Mouse (Mus musculus): Measurements from ENCODE around the gene Klhl7. TPM values are rescaled to one million over a fixed set of nuclear protein-coding genes. Genes with fewer than 3 reads are reported as not detected.

Klhl7 gene
- total and polyA plus RNA-seq, 2 experiments from 2014 or later: 123 to 149 TPM

DNA sequence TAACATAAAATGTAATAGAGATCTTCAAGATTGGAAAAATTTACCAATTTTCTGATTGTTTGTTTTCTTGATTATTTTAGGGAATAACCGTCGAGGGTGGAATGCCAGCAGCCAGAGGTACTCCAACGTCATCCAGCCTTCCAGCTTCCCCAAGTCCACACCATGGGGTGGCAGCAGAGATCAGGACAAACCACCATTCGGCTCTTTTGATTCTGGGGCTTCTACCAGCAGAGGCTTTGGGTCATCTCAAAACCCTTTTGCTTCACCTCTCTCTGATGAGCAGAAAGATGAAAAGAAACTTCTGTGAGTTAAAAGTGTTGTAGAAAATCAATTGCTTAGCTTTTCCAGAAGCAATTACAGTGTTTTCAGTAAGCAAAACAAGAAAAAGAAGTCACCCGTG is 66.9 kb downstream of the Klhl7 start:
- TF ChIP-seq CTCF (IDR thresholded peaks at IDR 0.05): peak; percentile 66
- no peaks in the 10 kb centered on the region for H3K9me3 ChIP-seq (ENCODE audit: low read length)
- H3K36me3 ChIP-seq (ENCODE audit: insufficient read depth, low read length): peaks cover 19% of the 10 kb centered on the region
- 53% methylated on average over 5 of the region's 5 CpGs for WGBS
- H3K4me3 ChIP-seq (ENCODE audit: low read depth, low read length): no peak overlapping the region
- no peaks in the 10 kb centered on the region for H3K4me1 ChIP-seq (ENCODE audit: insufficient read depth, low read length)
- ATAC-seq (ENCODE audit: low FRiP score) (no peak), DNase-seq (ENCODE audit: low spot score) (peak; percentile 45)
- no peak overlapping the region for H3K27ac ChIP-seq (ENCODE audit: low read depth, low read length)
- H3K27me3 ChIP-seq (ENCODE audit: insufficient read depth, low read length): no peaks in the 10 kb centered on the region
- H3K9ac ChIP-seq (replicated peaks; ENCODE audit: low read length, poor library complexity, severe bottlenecking): no peak overlapping the region
- H3K4me2 ChIP-seq (ENCODE audit: low read depth, low read length, poor library complexity, severe bottlenecking): no peak overlapping the region

- Histone ChIP-seq H3K4me1 (ENCODE audit: insufficient read depth, low read length) (no peaks in the 10 kb centered on the region), H3K27me3 (ENCODE audit: insufficient read depth, low read length) (no peaks in the 10 kb centered on the region), H3K27ac (ENCODE audit: low read depth, low read length) (no peak overlapping the region), H3K4me2 (ENCODE audit: low read depth, low read length, poor library complexity, severe bottlenecking) (no peak overlapping the region), H3K9ac (replicated peaks; ENCODE audit: low read length, poor library complexity, severe bottlenecking) (no peak overlapping the region), H3K36me3 (ENCODE audit: insufficient read depth, low read length) (peaks cover 29% of the 10 kb centered on the region), H3K4me3 (ENCODE audit: low read depth, low read length) (no peak overlapping the region), H3K9me3 (ENCODE audit: low read length) (no peaks in the 10 kb centered on the region)
- WGBS: 96% methylated on average over 6 of the region's 6 CpGs
- ATAC-seq (ENCODE audit: low FRiP score): no peak
- no peak for DNase-seq (ENCODE audit: low spot score)
- no peak for TF ChIP-seq CTCF (IDR thresholded peaks at IDR 0.05)
Measured at GRCm38 (mm10) chr5:24169881-24170280, 69.5 kb downstream of the Klhl7 start.

- H3K27me3 ChIP-seq (ENCODE audit: insufficient read depth, low read length): no peaks in the 10 kb centered on the region
- H3K9ac ChIP-seq (replicated peaks; ENCODE audit: low read length, poor library complexity, severe bottlenecking): no peak overlapping the region
- no peak overlapping the region for H3K4me2 ChIP-seq (ENCODE audit: low read depth, low read length, poor library complexity, severe bottlenecking)
- DNase-seq (ENCODE audit: low spot score) (no peak), ATAC-seq (ENCODE audit: low FRiP score) (no peak)
- H3K4me3 ChIP-seq (ENCODE audit: low read depth, low read length): no peak overlapping the region
- no peak overlapping the region for H3K27ac ChIP-seq (ENCODE audit: low read depth, low read length)
- TF ChIP-seq CTCF (IDR thresholded peaks at IDR 0.05): no peak
- no peaks in the 10 kb centered on the region for H3K9me3 ChIP-seq (ENCODE audit: low read length)
- peaks cover 29% of the 10 kb centered on the region for H3K36me3 ChIP-seq (ENCODE audit: insufficient read depth, low read length)
- no peaks in the 10 kb centered on the region for H3K4me1 ChIP-seq (ENCODE audit: insufficient read depth, low read length)
Measured at GRCm38 (mm10) chr5:24172092-24172491, 71.7 kb downstream of the Klhl7 start.

- no peaks in the 10 kb centered on the region for H3K27me3 ChIP-seq (ENCODE audit: insufficient read depth, low read length)
- 95% methylated on average over 16 of the region's 16 CpGs for WGBS
- no peak overlapping the region for H3K9ac ChIP-seq (replicated peaks; ENCODE audit: low read length, poor library complexity, severe bottlenecking)
- peaks cover 37% of the 10 kb centered on the region for H3K36me3 ChIP-seq (ENCODE audit: insufficient read depth, low read length)
- H3K4me3 ChIP-seq (ENCODE audit: low read depth, low read length): no peak overlapping the region
- DNase-seq (ENCODE audit: low spot score) (no peak), ATAC-seq (ENCODE audit: low FRiP score) (no peak)
- no peak overlapping the region for H3K27ac ChIP-seq (ENCODE audit: low read depth, low read length)
- TF ChIP-seq CTCF (IDR thresholded peaks at IDR 0.05): no peak
- H3K4me2 ChIP-seq (ENCODE audit: low read depth, low read length, poor library complexity, severe bottlenecking): no peak overlapping the region
- no peaks in the 10 kb centered on the region for H3K9me3 ChIP-seq (ENCODE audit: low read length)
- H3K4me1 ChIP-seq (ENCODE audit: insufficient read depth, low read length): no peaks in the 10 kb centered on the region
Measured at GRCm38 (mm10) chr5:24181514-24182295, 81.3 kb downstream of the Klhl7 start.

DNA sequence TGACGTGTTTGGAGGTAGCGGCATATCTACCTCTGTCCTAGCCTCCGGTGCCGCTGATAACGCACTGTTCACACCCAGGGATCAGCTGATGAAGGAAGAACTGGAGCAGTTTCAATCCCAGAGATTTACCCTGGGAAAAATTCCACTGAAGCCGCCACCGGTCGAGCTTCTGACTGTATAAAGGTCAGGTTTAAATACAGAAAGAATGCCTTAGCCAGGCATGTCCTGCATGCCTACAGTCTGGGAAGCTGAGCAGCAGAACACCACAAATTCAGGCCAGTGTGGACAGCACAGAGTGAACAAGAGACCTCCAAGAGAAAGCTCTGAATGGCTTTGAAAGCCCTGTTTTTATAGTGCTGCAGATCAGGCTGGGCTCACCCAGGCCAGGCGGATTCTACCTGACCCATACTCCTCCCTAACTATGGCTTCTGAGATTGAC is 81.9 kb downstream of the Klhl7 start:
- 95% methylated on average over 9 of the region's 9 CpGs for WGBS
- no peak for ATAC-seq (ENCODE audit: low FRiP score)
- Histone ChIP-seq H3K4me3 (ENCODE audit: low read depth, low read length) (no peak overlapping the region), H3K27me3 (ENCODE audit: insufficient read depth, low read length) (no peaks in the 10 kb centered on the region), H3K4me1 (ENCODE audit: insufficient read depth, low read length) (no peaks in the 10 kb centered on the region), H3K9ac (replicated peaks; ENCODE audit: low read length, poor library complexity, severe bottlenecking) (no peak overlapping the region), H3K4me2 (ENCODE audit: low read depth, low read length, poor library complexity, severe bottlenecking) (no peak overlapping the region), H3K36me3 (ENCODE audit: insufficient read depth, low read length) (peaks cover 42% of the 10 kb centered on the region), H3K9me3 (ENCODE audit: low read length) (no peaks in the 10 kb centered on the region), H3K27ac (ENCODE audit: low read depth, low read length) (no peak overlapping the region)
- DNase-seq (ENCODE audit: low spot score): no peak
- no peak for TF ChIP-seq CTCF (IDR thresholded peaks at IDR 0.05)

DNA sequence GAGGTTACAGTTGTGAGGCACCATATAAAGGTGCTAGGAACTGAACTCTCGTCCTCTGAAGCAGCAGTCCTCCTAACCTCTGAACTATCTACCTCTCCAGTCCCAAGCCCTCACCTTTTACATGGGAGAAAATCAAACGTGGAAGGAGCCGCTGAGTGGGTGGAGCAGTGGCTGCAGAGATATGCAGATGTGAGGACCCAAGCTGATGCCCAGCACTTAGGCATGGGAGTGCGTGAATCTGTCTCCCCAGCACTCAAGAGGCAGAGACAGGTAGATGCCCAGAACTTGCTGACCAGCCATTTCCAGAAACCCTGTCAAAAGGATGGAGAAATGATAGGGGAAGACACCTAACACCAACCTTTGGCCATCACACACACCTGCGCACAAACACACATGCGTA is 82.7 kb downstream of the Klhl7 start:
- H3K9me3 ChIP-seq (ENCODE audit: low read length): no peaks in the 10 kb centered on the region

More for the DNA sequence above, 82.7 kb downstream of the Klhl7 start:
- DNase-seq (ENCODE audit: low spot score) (no peak), ATAC-seq (ENCODE audit: low FRiP score) (no peak)
- no peaks in the 10 kb centered on the region for H3K4me1 ChIP-seq (ENCODE audit: insufficient read depth, low read length)
- H3K27ac ChIP-seq (ENCODE audit: low read depth, low read length): no peak overlapping the region
- no peak for TF ChIP-seq CTCF (IDR thresholded peaks at IDR 0.05)
- 96% methylated on average over 6 of the region's 6 CpGs for WGBS
- no peak overlapping the region for H3K9ac ChIP-seq (replicated peaks; ENCODE audit: low read length, poor library complexity, severe bottlenecking)
- no peak overlapping the region for H3K4me2 ChIP-seq (ENCODE audit: low read depth, low read length, poor library complexity, severe bottlenecking)
- no peak overlapping the region for H3K4me3 ChIP-seq (ENCODE audit: low read depth, low read length)
- H3K27me3 ChIP-seq (ENCODE audit: insufficient read depth, low read length): no peaks in the 10 kb centered on the region
- H3K36me3 ChIP-seq (ENCODE audit: insufficient read depth, low read length): peaks cover 41% of the 10 kb centered on the region

Measured in midbrain, postnatal 0 days (tissue).